Mouse (Mus musculus) small intestine, adult 2 months (tissue): ENCODE results near the gene Vgll3.

Experiments
- CTCF ChIP-seq: fragments of 200-500 bp; IDR thresholded peaks from 2 replicates; pipeline ENCODE4 v1.5.1; 2012; ENCODE audit warnings: low read depth, mild to moderate bottlenecking, control low read depth, inconsistent platforms, low read length, moderate library complexity, mixed read lengths; ENCODE audit not compliant: insufficient replicate concordance, insufficient read length; ENCODE audit errors: extremely low read depth
- POLR2A ChIP-seq: fragments of 200-500 bp; IDR thresholded peaks from 2 replicates; pipeline ENCODE4 v1.6.1; 2012; ENCODE audit warnings: low read depth, mild to moderate bottlenecking, control low read depth, inconsistent platforms, low read length, moderate library complexity

- TF ChIP-seq POLR2A = no peak
- TF ChIP-seq CTCF = no peak
Measured at GRCm38 (mm10) chr16:65828141-65828565, 13.1 kb downstream of the Vgll3 start.
